Mouse (Mus musculus) lung, embryonic 14.5 days (tissue): Measurements from ENCODE around the gene Cldnd2. TPM values are rescaled to one million over a fixed set of nuclear protein-coding genes. Genes with fewer than 3 reads are reported as not detected.

Experiments used
- ATAC-seq: fragments of 200-750 bp; cut with Nextera tagmentation; 2 replicates; pipeline ENCODE4 v1.8.0; 2017; ENCODE audit warnings: mild to moderate bottlenecking, moderate TSS enrichment, moderate library complexity; ENCODE audit not compliant: insufficient read depth
- DNase-seq: peaks from one replicate; pipeline ENCODE4 v3.0.0-alpha.2; 2015
- H3K27ac ChIP-seq: fragments of 300-500 bp; sonication (generic); 2 replicates; pipeline ENCODE4 v1.5.1; 2014; ENCODE audit warnings: low read depth, mild to moderate bottlenecking, moderate library complexity
- H3K27me3 ChIP-seq: fragments of 300-500 bp; sonication (generic); 2 replicates; pipeline ENCODE4 v1.6.1; 2014; ENCODE audit warnings: low read length, control low read depth; ENCODE audit not compliant: insufficient read depth
- H3K36me3 ChIP-seq: fragments of 300-500 bp; sonication (generic); 2 replicates; pipeline ENCODE4 v1.6.1; 2014; ENCODE audit warnings: control low read depth; ENCODE audit not compliant: insufficient read depth
- H3K4me1 ChIP-seq: fragments of 300-500 bp; sonication (generic); 2 replicates; pipeline ENCODE4 v1.6.1; 2014; ENCODE audit warnings: antibody characterized with exemption, control low read depth; ENCODE audit not compliant: insufficient read depth
- H3K4me2 ChIP-seq: fragments of 300-500 bp; sonication (generic); 2 replicates; pipeline ENCODE4 v1.6.1; 2014; ENCODE audit warnings: mild to moderate bottlenecking
- H3K4me3 ChIP-seq: fragments of 300-500 bp; sonication (generic); 2 replicates; pipeline ENCODE4 v1.5.1; 2014; ENCODE audit warnings: low read depth, low read length
- H3K9ac ChIP-seq: fragments of 300-500 bp; sonication (generic); 2 replicates; pipeline ENCODE4 v1.6.1; 2014
- H3K9me3 ChIP-seq: fragments of 300-500 bp; sonication (generic); 2 replicates; pipeline ENCODE4 v1.6.1; 2016; ENCODE audit warnings: low read depth, low read length, control low read depth
- CTCF ChIP-seq: IDR thresholded peaks from 2 replicates; pipeline ENCODE4 v1.5.1; 2016; ENCODE audit warnings: antibody characterized with exemption, low read depth
- WGBS: fragments of 180-500 bp; shearing (Covaris S2); extraction: QIAGEN DNeasy Blood & Tissue Kit; methylation state at CpG from one replicate; pipeline ENCODE4 v1.1.7; 2014; 5-methylcytosine and 5-hydroxymethylcytosine counted together
- polyA plus RNA-seq: library from polyadenylated mRNA; unstranded; fragments of >200 nt; fragmentation: Nextera tagmentation; extraction: Ambion mirVana; gene quantifications from 2 replicates; pipeline ENCODE4 v1.2.1, GENCODE M21; 2014

The Cldnd2 gene
- polyA plus RNA-seq, 1 experiment from 2014 or later: not detected

GRCm38 (mm10) chr7:43462851-43463250 lies 22.3 kb downstream of the Cldnd2 start, which contains the start of gene Vsig10l:
Vsig10l (plus strand) TSS chr7:43463151.
- Histone ChIP-seq H3K27me3 (0 out of 2 replicates have a peak, but pooled peaks cover 8% of the 10 kb centered on the region), H3K9me3 (no peaks in the 10 kb centered on the region), H3K27ac (no peak within 1 kb of the TSS), H3K9ac (no peak within 1 kb of the TSS), H3K4me1 (no peaks in the 10 kb centered on the region), H3K36me3 (peaks cover 2% of the 10 kb centered on the region; the same call in 1 of the 2 replicates), H3K4me2 (no peak within 1 kb of the TSS), H3K4me3 (no peak within 1 kb of the TSS)
- 60% methylated on average over 4 of the region's 4 CpGs for WGBS
- ATAC-seq: no peak
- no peak for DNase-seq
- no peak for TF ChIP-seq CTCF

- no peak for TF ChIP-seq CTCF
- WGBS: 74% methylated on average over 7 of the region's 7 CpGs
- Histone ChIP-seq H3K4me2 (no peak overlapping the region), H3K36me3 (no peaks in the 10 kb centered on the region), H3K4me3 (no peak overlapping the region), H3K27ac (no peak overlapping the region), H3K4me1 (no peaks in the 10 kb centered on the region), H3K9me3 (no peaks in the 10 kb centered on the region), H3K27me3 (0 out of 2 replicates have a peak, but pooled peaks cover 8% of the 10 kb centered on the region), H3K9ac (no peak overlapping the region)
- no peak for DNase-seq
- ATAC-seq: no peak
Observed at GRCm38 (mm10) chr7:43463976-43464375, 23.4 kb downstream of the Cldnd2 start.

- Histone ChIP-seq H3K4me3 (peak overlapping the region; percentile 43), H3K9ac (peak overlapping the region; percentile 38), H3K4me2 (peak overlapping the region; percentile 71), H3K27ac (no peak overlapping the region), H3K27me3 (0 out of 2 replicates have a peak, but pooled peaks cover 8% of the 10 kb centered on the region), H3K36me3 (no peaks in the 10 kb centered on the region), H3K4me1 (no peaks in the 10 kb centered on the region), H3K9me3 (no peaks in the 10 kb centered on the region)
- WGBS: 7% methylated on average over 35 of the region's 35 CpGs
- peak; percentile 49 for TF ChIP-seq CTCF
- DNase-seq (peak; percentile 71), ATAC-seq (peak; percentile 6; the same call in 1 of the 2 replicates)
Observed at GRCm38 (mm10) chr7:43464864-43465343, 24.3 kb downstream of the Cldnd2 start.

- Histone ChIP-seq H3K4me1 (no peaks in the 10 kb centered on the region), H3K4me3 (peak overlapping the region; percentile 43), H3K4me2 (peak overlapping the region; percentile 71), H3K9ac (peak overlapping the region; percentile 38), H3K27ac (no peak overlapping the region), H3K36me3 (no peaks in the 10 kb centered on the region), H3K9me3 (no peaks in the 10 kb centered on the region), H3K27me3 (0 out of 2 replicates have a peak, but pooled peaks cover 8% of the 10 kb centered on the region)
- DNase-seq (peak; percentile 94), ATAC-seq (peak; percentile 90)
- TF ChIP-seq CTCF: no peak; the same call in 1 of the 2 replicates
- under 1% methylated on average over 33 of the region's 33 CpGs for WGBS
Observed at GRCm38 (mm10) chr7:43465344-43466098, 24.9 kb downstream of the Cldnd2 start.

GRCm38 (mm10) chr7:43466099-43466694 lies 25.6 kb downstream of the Cldnd2 start:
- Histone ChIP-seq H3K9ac (peak overlapping the region; percentile 27; the same call in 1 of the 2 replicates), H3K36me3 (no peaks in the 10 kb centered on the region), H3K4me3 (peak overlapping the region; percentile 43), H3K9me3 (no peaks in the 10 kb centered on the region), H3K4me2 (peak overlapping the region; percentile 71), H3K27me3 (0 out of 2 replicates have a peak, but pooled peaks cover 8% of the 10 kb centered on the region), H3K4me1 (no peaks in the 10 kb centered on the region), H3K27ac (no peak overlapping the region)
- TF ChIP-seq CTCF: peak; percentile 95
- DNase-seq: peak; percentile 91
- under 1% methylated on average over 33 of the region's 33 CpGs for WGBS
- peak; percentile 59 for ATAC-seq

GRCm38 (mm10) chr7:43470373-43470772 lies 29.8 kb downstream of the Cldnd2 start:
- ATAC-seq (no peak), DNase-seq (peak; percentile 52)
- no peaks in the 10 kb centered on the region for H3K9me3 ChIP-seq
- H3K36me3 ChIP-seq: no peaks in the 10 kb centered on the region
- peak; percentile 67 for TF ChIP-seq CTCF
- H3K27ac ChIP-seq: no peak overlapping the region
- no peak overlapping the region for H3K9ac ChIP-seq
- no peak overlapping the region for H3K4me2 ChIP-seq
- H3K27me3 ChIP-seq: peaks cover under 1% of the 10 kb centered on the region
- WGBS: 43% methylated on average over 8 of the region's 8 CpGs
- H3K4me3 ChIP-seq: no peak overlapping the region
- no peaks in the 10 kb centered on the region for H3K4me1 ChIP-seq

- no peak for ATAC-seq
- DNase-seq: no peak
- 15% methylated on average over 23 of the region's 23 CpGs for WGBS
Observed at GRCm38 (mm10) chr7:43475706-43476105, 35.1 kb downstream of the Cldnd2 start.

More at GRCm38 (mm10) chr7:43475706-43476105, 35.1 kb downstream of the Cldnd2 start:
- Histone ChIP-seq H3K4me1 (no peaks in the 10 kb centered on the region), H3K27me3 (peaks cover 23% of the 10 kb centered on the region), H3K4me2 (no peak overlapping the region), H3K4me3 (no peak overlapping the region), H3K9me3 (no peaks in the 10 kb centered on the region), H3K27ac (no peak overlapping the region), H3K9ac (no peak overlapping the region), H3K36me3 (no peaks in the 10 kb centered on the region)
- peak; percentile 45 for TF ChIP-seq CTCF
